Mouse (Mus musculus): ENCODE results near the gene Mnt. TPM values are rescaled to one million over a fixed set of nuclear protein-coding genes. Genes with fewer than 3 reads are reported as not detected.
A peak's percentile ranks its signal among the peaks of the same experiment; 100 is the strongest.

Mnt gene
- polyA plus RNA-seq, 1 experiment from 2014 or later: 3.0 TPM

GRCm38 (mm10) chr11:74841366-74841765 is 10.6 kb downstream of the Mnt start:
- Histone ChIP-seq H3K9me3 (replicated peaks; ENCODE audit: control insufficient read depth, low read length) (peaks cover 4% of the 10 kb centered on the region), H3K9ac (ENCODE audit: low read length) (0 out of 2 replicates have a peak overlapping the region, but pooled peaks have one; percentile 39), H3K4me1 (ENCODE audit: control insufficient read depth, insufficient read depth, low read length) (peaks cover 26% of the 10 kb centered on the region), H3K4me2 (ENCODE audit: low read depth, low read length) (no peak overlapping the region), H3K27ac (ENCODE audit: low read length) (peak overlapping the region; percentile 59), H3K36me3 (ENCODE audit: control insufficient read depth, insufficient read depth) (peaks cover 15% of the 10 kb centered on the region), H3K4me3 (ENCODE audit: low read length) (no peak overlapping the region), H3K27me3 (ENCODE audit: control insufficient read depth, insufficient read depth, low read length) (no peaks in the 10 kb centered on the region)
- 67% methylated on average over 9 of the region's 9 CpGs for WGBS
- no peak for ATAC-seq (replicated peaks; ENCODE audit: extremely low read depth, insufficient read depth, low FRiP score)

GRCm38 (mm10) chr11:74842045-74842444 is 11.3 kb downstream of the Mnt start:
- 81% methylated on average over 13 of the region's 13 CpGs for WGBS
- peaks cover 25% of the 10 kb centered on the region for H3K4me1 ChIP-seq (ENCODE audit: control insufficient read depth, insufficient read depth, low read length)

GRCm38 (mm10) chr11:74842656-74843434 is 12.1 kb downstream of the Mnt start:
- H3K36me3 ChIP-seq (ENCODE audit: control insufficient read depth, insufficient read depth): peaks cover 15% of the 10 kb centered on the region
- peaks cover 22% of the 10 kb centered on the region for H3K4me1 ChIP-seq (ENCODE audit: control insufficient read depth, insufficient read depth, low read length)

More at GRCm38 (mm10) chr11:74842045-74842444, 11.3 kb downstream of the Mnt start:
- no peaks in the 10 kb centered on the region for H3K27me3 ChIP-seq (ENCODE audit: control insufficient read depth, insufficient read depth, low read length)
- H3K27ac ChIP-seq (ENCODE audit: low read length): no peak overlapping the region; the same call in 1 of the 2 replicates
- H3K9ac ChIP-seq (ENCODE audit: low read length): no peak overlapping the region
- H3K9me3 ChIP-seq (replicated peaks; ENCODE audit: control insufficient read depth, low read length): peaks cover 4% of the 10 kb centered on the region
- no peak overlapping the region for H3K4me3 ChIP-seq (ENCODE audit: low read length)
- no peak overlapping the region for H3K4me2 ChIP-seq (ENCODE audit: low read depth, low read length)
- H3K36me3 ChIP-seq (ENCODE audit: control insufficient read depth, insufficient read depth): peaks cover 15% of the 10 kb centered on the region
- no peak for ATAC-seq (replicated peaks; ENCODE audit: extremely low read depth, insufficient read depth, low FRiP score)

GRCm38 (mm10) chr11:74843435-74843714 is 12.7 kb downstream of the Mnt start:
- ATAC-seq (replicated peaks; ENCODE audit: extremely low read depth, insufficient read depth, low FRiP score): no peak
- Histone ChIP-seq H3K36me3 (ENCODE audit: control insufficient read depth, insufficient read depth) (peaks cover 15% of the 10 kb centered on the region), H3K9ac (ENCODE audit: low read length) (0 out of 2 replicates have a peak overlapping the region, but pooled peaks have one; percentile 11), H3K9me3 (replicated peaks; ENCODE audit: control insufficient read depth, low read length) (peaks cover 4% of the 10 kb centered on the region), H3K27ac (ENCODE audit: low read length) (peak overlapping the region; percentile 50), H3K4me1 (ENCODE audit: control insufficient read depth, insufficient read depth, low read length) (peaks cover 28% of the 10 kb centered on the region), H3K4me3 (ENCODE audit: low read length) (no peak overlapping the region), H3K27me3 (ENCODE audit: control insufficient read depth, insufficient read depth, low read length) (no peaks in the 10 kb centered on the region), H3K4me2 (ENCODE audit: low read depth, low read length) (no peak overlapping the region)
- WGBS: 36% methylated on average over 2 of the region's 2 CpGs

More at GRCm38 (mm10) chr11:74842656-74843434, 12.1 kb downstream of the Mnt start:
- Histone ChIP-seq H3K4me3 (ENCODE audit: low read length) (no peak overlapping the region), H3K9me3 (replicated peaks; ENCODE audit: control insufficient read depth, low read length) (peaks cover 4% of the 10 kb centered on the region), H3K4me2 (ENCODE audit: low read depth, low read length) (no peak overlapping the region), H3K27ac (ENCODE audit: low read length) (no peak overlapping the region; the same call in 1 of the 2 replicates), H3K27me3 (ENCODE audit: control insufficient read depth, insufficient read depth, low read length) (no peaks in the 10 kb centered on the region), H3K9ac (ENCODE audit: low read length) (0 out of 2 replicates have a peak overlapping the region, but pooled peaks have one; percentile 11)
- WGBS: 86% methylated on average over 22 of the region's 22 CpGs
- ATAC-seq (replicated peaks; ENCODE audit: extremely low read depth, insufficient read depth, low FRiP score): no peak

- peak overlapping the region; percentile 50 for H3K27ac ChIP-seq (ENCODE audit: low read length)
- H3K4me1 ChIP-seq (ENCODE audit: control insufficient read depth, insufficient read depth, low read length): peaks cover 31% of the 10 kb centered on the region
- peaks cover 15% of the 10 kb centered on the region for H3K36me3 ChIP-seq (ENCODE audit: control insufficient read depth, insufficient read depth)
- H3K27me3 ChIP-seq (ENCODE audit: control insufficient read depth, insufficient read depth, low read length): no peaks in the 10 kb centered on the region
- no peak overlapping the region for H3K4me3 ChIP-seq (ENCODE audit: low read length)
- H3K9ac ChIP-seq (ENCODE audit: low read length): no peak overlapping the region
- WGBS: 65% methylated on average over 5 of the region's 5 CpGs
- peaks cover 4% of the 10 kb centered on the region for H3K9me3 ChIP-seq (replicated peaks; ENCODE audit: control insufficient read depth, low read length)
- H3K4me2 ChIP-seq (ENCODE audit: low read depth, low read length): no peak overlapping the region
- no peak for ATAC-seq (replicated peaks; ENCODE audit: extremely low read depth, insufficient read depth, low FRiP score)
Observed at GRCm38 (mm10) chr11:74843761-74844160, 13.0 kb downstream of the Mnt start.

- no peak overlapping the region for H3K9ac ChIP-seq (ENCODE audit: low read length)
- WGBS: 74% methylated on average over 3 of the region's 3 CpGs
- peaks cover 4% of the 10 kb centered on the region for H3K9me3 ChIP-seq (replicated peaks; ENCODE audit: control insufficient read depth, low read length)
- peaks cover 26% of the 10 kb centered on the region for H3K4me1 ChIP-seq (ENCODE audit: control insufficient read depth, insufficient read depth, low read length)
- no peak for ATAC-seq (replicated peaks; ENCODE audit: extremely low read depth, insufficient read depth, low FRiP score)
- no peak overlapping the region for H3K27ac ChIP-seq (ENCODE audit: low read length)
- H3K4me2 ChIP-seq (ENCODE audit: low read depth, low read length): no peak overlapping the region
- peaks cover 15% of the 10 kb centered on the region for H3K36me3 ChIP-seq (ENCODE audit: control insufficient read depth, insufficient read depth)
- no peaks in the 10 kb centered on the region for H3K27me3 ChIP-seq (ENCODE audit: control insufficient read depth, insufficient read depth, low read length)
- no peak overlapping the region for H3K4me3 ChIP-seq (ENCODE audit: low read length)
Observed at GRCm38 (mm10) chr11:74845784-74846183, 15.1 kb downstream of the Mnt start.

GRCm38 (mm10) chr11:74847919-74848521 is 17.3 kb downstream of the Mnt start:
- H3K4me2 ChIP-seq (ENCODE audit: low read depth, low read length): peak overlapping the region; percentile 39
- H3K9ac ChIP-seq (ENCODE audit: low read length): no peak overlapping the region
- H3K27ac ChIP-seq (ENCODE audit: low read length): peak overlapping the region; percentile 79
- H3K4me1 ChIP-seq (ENCODE audit: control insufficient read depth, insufficient read depth, low read length): peaks cover 22% of the 10 kb centered on the region
- no peak overlapping the region for H3K4me3 ChIP-seq (ENCODE audit: low read length)
- ATAC-seq (replicated peaks; ENCODE audit: extremely low read depth, insufficient read depth, low FRiP score): peak; percentile 71
- peaks cover 4% of the 10 kb centered on the region for H3K9me3 ChIP-seq (replicated peaks; ENCODE audit: control insufficient read depth, low read length)
- 4% methylated on average over 12 of the region's 13 CpGs for WGBS
- peaks cover 6% of the 10 kb centered on the region for H3K36me3 ChIP-seq (ENCODE audit: control insufficient read depth, insufficient read depth)
- no peaks in the 10 kb centered on the region for H3K27me3 ChIP-seq (ENCODE audit: control insufficient read depth, insufficient read depth, low read length)

- no peaks in the 10 kb centered on the region for H3K36me3 ChIP-seq (ENCODE audit: control insufficient read depth, insufficient read depth)
- 70% methylated on average over 14 of the region's 14 CpGs for WGBS
- peaks cover 16% of the 10 kb centered on the region for H3K4me1 ChIP-seq (ENCODE audit: control insufficient read depth, insufficient read depth, low read length)
- H3K27ac ChIP-seq (ENCODE audit: low read length): no peak overlapping the region
- no peaks in the 10 kb centered on the region for H3K9me3 ChIP-seq (replicated peaks; ENCODE audit: control insufficient read depth, low read length)
- ATAC-seq (replicated peaks; ENCODE audit: extremely low read depth, insufficient read depth, low FRiP score): no peak
- H3K9ac ChIP-seq (ENCODE audit: low read length): no peak overlapping the region
- H3K4me2 ChIP-seq (ENCODE audit: low read depth, low read length): no peak overlapping the region
- no peaks in the 10 kb centered on the region for H3K27me3 ChIP-seq (ENCODE audit: control insufficient read depth, insufficient read depth, low read length)
- H3K4me3 ChIP-seq (ENCODE audit: low read length): no peak overlapping the region
Observed at GRCm38 (mm10) chr11:74850998-74851661, 20.4 kb downstream of the Mnt start.

GRCm38 (mm10) chr11:74857756-74858155 is 27.0 kb downstream of the Mnt start:
- Histone ChIP-seq H3K4me2 (ENCODE audit: low read depth, low read length) (no peak overlapping the region), H3K4me1 (ENCODE audit: control insufficient read depth, insufficient read depth, low read length) (no peaks in the 10 kb centered on the region), H3K9ac (ENCODE audit: low read length) (no peak overlapping the region), H3K4me3 (ENCODE audit: low read length) (no peak overlapping the region), H3K9me3 (replicated peaks; ENCODE audit: control insufficient read depth, low read length) (no peaks in the 10 kb centered on the region), H3K27ac (ENCODE audit: low read length) (no peak overlapping the region), H3K27me3 (ENCODE audit: control insufficient read depth, insufficient read depth, low read length) (no peaks in the 10 kb centered on the region), H3K36me3 (ENCODE audit: control insufficient read depth, insufficient read depth) (0 out of 2 replicates have a peak, but pooled peaks cover 2% of the 10 kb centered on the region)
- 84% methylated on average over 9 of the region's 9 CpGs for WGBS
- ATAC-seq (replicated peaks; ENCODE audit: extremely low read depth, insufficient read depth, low FRiP score): no peak

All from heart, embryonic 16.5 days (tissue).